Mouse (Mus musculus) forebrain, postnatal 0 days (tissue): ENCODE measurements around the gene Igsf23. TPM values are rescaled to one million over a fixed set of nuclear protein-coding genes. Genes with fewer than 3 reads are reported as not detected.

Source experiments
- ATAC-seq: fragments of 200-750 bp; cut with Nextera tagmentation; 2 replicates; pipeline ENCODE4 v1.8.0; 2017; ENCODE audit warnings: mild to moderate bottlenecking, moderate library complexity
- DNase-seq: peaks from one replicate; pipeline ENCODE4 v3.0.0-alpha.2; 2015
- H3K27ac ChIP-seq: fragments of 300-500 bp; sonication (generic); 2 replicates; pipeline ENCODE4 v1.5.1; 2014; ENCODE audit warnings: low read depth, mild to moderate bottlenecking, antibody characterized with exemption, low read length, moderate library complexity, mixed read lengths
- H3K27me3 ChIP-seq: fragments of 300-500 bp; sonication (generic); 2 replicates; pipeline ENCODE4 v1.6.1; 2014; ENCODE audit warnings: mild to moderate bottlenecking, low read length, mixed read lengths; ENCODE audit not compliant: insufficient read depth
- H3K36me3 ChIP-seq: fragments of 300-500 bp; sonication (generic); 2 replicates; pipeline ENCODE4 v1.6.1; 2014; ENCODE audit warnings: mild to moderate bottlenecking, moderate library complexity; ENCODE audit not compliant: insufficient read depth
- H3K4me1 ChIP-seq: fragments of 300-500 bp; sonication (generic); 2 replicates; pipeline ENCODE4 v1.6.1; 2014; ENCODE audit warnings: antibody characterized with exemption; ENCODE audit not compliant: insufficient read depth
- H3K4me2 ChIP-seq: fragments of 300-500 bp; sonication (generic); 2 replicates; pipeline ENCODE4 v1.6.1; 2014; ENCODE audit warnings: low read depth, mild to moderate bottlenecking, moderate library complexity
- H3K4me3 ChIP-seq: fragments of 300-500 bp; sonication (generic); 2 replicates; pipeline ENCODE4 v1.5.1; 2014; ENCODE audit warnings: low read depth, low read length, mixed read lengths
- H3K9ac ChIP-seq: fragments of 300-500 bp; sonication (generic); 2 replicates; pipeline ENCODE4 v1.6.1; 2014; ENCODE audit warnings: mild to moderate bottlenecking
- H3K9me3 ChIP-seq: fragments of 300-500 bp; sonication (generic); 2 replicates; pipeline ENCODE4 v1.6.1; 2016; ENCODE audit warnings: low read length
- CTCF ChIP-seq: sonication (generic); IDR thresholded peaks from 2 replicates; pipeline ENCODE4 v1.5.1; 2016; ENCODE audit warnings: antibody characterized with exemption, control low read depth, low read depth
- WGBS: fragments of 180-500 bp; shearing (Covaris S2); extraction: QIAGEN DNeasy Blood & Tissue Kit; methylation state at CpG from one replicate; pipeline ENCODE4 v1.1.7; 2014; 5-methylcytosine and 5-hydroxymethylcytosine counted together
- polyA plus RNA-seq: library from polyadenylated mRNA; unstranded; fragments of >200 nt; fragmentation: Nextera tagmentation; extraction: Ambion mirVana; gene quantifications from 2 replicates; pipeline ENCODE4 v1.2.1, GENCODE M21; 2015
- total RNA-seq: library from RNA; depleted of rRNA; stranded (reverse); fragments of >200 nt; gene quantifications from 2 replicates; pipeline ENCODE4 v1.2.3, GENCODE M21; 2014

Gene Igsf23
- total and polyA plus RNA-seq, 2 experiments from 2014 or later = not detected

DNA sequence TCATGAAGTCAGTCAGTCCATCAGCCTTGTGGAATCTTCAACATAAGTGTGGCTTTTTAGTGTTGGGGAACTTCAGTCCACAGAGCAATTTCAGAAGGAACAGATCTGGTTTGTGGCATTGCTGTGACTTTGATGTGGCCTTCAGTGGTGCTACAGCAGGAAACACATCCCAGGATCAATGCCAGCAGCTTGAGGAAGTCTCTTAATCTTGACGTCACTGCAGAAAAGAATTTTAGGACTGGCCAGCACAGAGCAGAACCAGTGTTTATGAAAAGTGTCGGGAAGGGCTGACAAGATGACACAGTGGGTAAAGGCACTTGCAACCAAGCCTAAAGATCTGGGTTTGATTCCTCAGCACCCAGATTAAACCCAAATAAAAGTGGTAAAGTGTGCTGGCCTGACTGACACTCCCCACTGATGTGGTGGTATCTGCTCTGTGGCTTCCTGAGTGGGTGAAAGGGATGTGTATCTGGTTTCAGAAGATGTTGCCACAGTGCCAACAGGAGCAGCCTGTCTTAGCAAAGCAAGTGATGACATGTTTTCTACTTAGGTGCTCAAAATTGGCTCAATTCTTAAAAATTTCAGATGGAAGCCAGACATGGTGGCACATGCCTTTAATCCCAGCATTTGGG lies 23.6 kb downstream of the Igsf23 start:
- Histone ChIP-seq H3K9me3 (no peaks in the 10 kb centered on the region), H3K9ac (no peak overlapping the region), H3K36me3 (no peaks in the 10 kb centered on the region), H3K27ac (no peak overlapping the region), H3K27me3 (no peaks in the 10 kb centered on the region), H3K4me2 (no peak overlapping the region), H3K4me1 (no peaks in the 10 kb centered on the region), H3K4me3 (no peak overlapping the region)
- no peak for TF ChIP-seq CTCF
- DNase-seq (no peak), ATAC-seq (no peak)
- WGBS = 81% methylated on average over 2 of the region's 2 CpGs

DNA sequence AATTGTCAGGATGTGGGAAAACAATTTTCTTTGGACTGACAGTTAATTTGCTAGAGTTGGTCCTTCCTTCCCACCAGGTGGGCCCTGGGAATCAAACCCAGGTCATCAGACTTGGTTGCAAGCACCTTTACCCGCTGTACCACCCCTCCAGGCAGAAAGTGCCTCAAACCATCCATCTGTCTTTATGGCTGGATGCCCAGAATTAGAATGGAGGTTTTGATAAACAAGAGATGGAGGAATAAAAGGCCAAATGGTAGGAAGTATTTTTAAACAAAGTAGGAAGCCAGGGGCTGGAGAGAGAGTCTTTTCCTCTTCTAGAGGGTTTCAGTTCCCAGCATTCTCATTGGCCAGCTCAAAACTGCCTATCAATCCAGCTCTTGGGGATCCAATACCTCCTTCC lies 25.2 kb downstream of the Igsf23 start:
- no peak for TF ChIP-seq CTCF
- no peak for DNase-seq
- WGBS = 39% methylated on average over 1 of the region's 1 CpGs
- no peaks in the 10 kb centered on the region for H3K27me3 ChIP-seq
- no peak overlapping the region for H3K9ac ChIP-seq
- H3K4me3 ChIP-seq = no peak overlapping the region
- H3K9me3 ChIP-seq = no peaks in the 10 kb centered on the region
- no peak overlapping the region for H3K4me2 ChIP-seq
- ATAC-seq = no peak
- H3K36me3 ChIP-seq = no peaks in the 10 kb centered on the region
- no peak overlapping the region for H3K27ac ChIP-seq
- no peaks in the 10 kb centered on the region for H3K4me1 ChIP-seq

DNA sequence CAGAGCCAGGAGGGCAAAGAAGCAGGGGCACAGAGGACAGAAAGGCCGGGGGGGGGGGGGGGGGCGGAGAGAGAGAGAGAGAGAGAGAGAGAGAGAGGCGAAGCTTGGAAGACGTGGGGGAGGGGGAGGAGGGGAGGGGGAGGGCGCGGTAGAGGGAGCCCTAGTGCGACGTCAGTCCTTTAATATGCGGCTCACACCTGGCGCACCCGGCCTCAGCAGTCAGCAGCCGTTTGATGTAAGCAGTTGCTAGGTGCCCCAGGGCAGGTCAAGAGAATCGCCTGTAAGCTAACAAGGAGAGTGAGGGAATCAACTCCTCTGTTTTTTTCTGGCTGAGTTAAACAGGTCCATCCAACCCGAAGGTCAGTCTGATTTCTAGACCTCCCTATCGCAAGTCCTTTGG lies 26.8 kb downstream of the Igsf23 start:
- ATAC-seq (no peak), DNase-seq (no peak)
- no peaks in the 10 kb centered on the region for H3K9me3 ChIP-seq
- H3K4me2 ChIP-seq = no peak overlapping the region
- H3K4me3 ChIP-seq = no peak overlapping the region
- no peaks in the 10 kb centered on the region for H3K36me3 ChIP-seq
- no peak overlapping the region for H3K9ac ChIP-seq
- H3K27ac ChIP-seq = no peak overlapping the region
- H3K27me3 ChIP-seq = no peaks in the 10 kb centered on the region
- WGBS = 9% methylated on average over 13 of the region's 15 CpGs
- no peak for TF ChIP-seq CTCF
- H3K4me1 ChIP-seq = no peaks in the 10 kb centered on the region

DNA sequence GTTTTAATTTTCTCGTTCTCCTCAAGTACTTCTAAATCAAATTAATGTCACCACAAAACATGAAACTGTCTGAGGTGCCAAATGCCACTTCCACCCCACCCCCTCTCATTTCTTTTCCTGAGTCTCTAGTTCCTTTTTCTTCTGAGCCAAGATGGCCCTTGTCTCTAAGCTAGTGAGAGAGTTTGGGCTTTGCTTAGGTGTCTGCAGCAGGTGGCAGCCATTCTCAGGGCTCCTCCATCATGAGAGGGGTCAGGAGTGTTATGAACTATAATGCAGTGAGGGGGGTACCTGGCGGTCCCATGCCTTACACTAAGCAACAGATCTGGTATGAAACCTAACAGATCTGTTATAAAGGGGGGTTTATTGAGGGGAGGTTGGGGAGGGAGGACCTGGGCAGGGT lies 27.2 kb downstream of the Igsf23 start:
- H3K27ac ChIP-seq = no peak overlapping the region
- H3K4me1 ChIP-seq = no peaks in the 10 kb centered on the region
- DNase-seq (no peak), ATAC-seq (no peak)
- no peak overlapping the region for H3K4me3 ChIP-seq
- WGBS = 35% methylated on average over 2 of the region's 2 CpGs
- peaks cover 2% of the 10 kb centered on the region; the same call in 1 of the 2 replicates for H3K36me3 ChIP-seq
- H3K9me3 ChIP-seq = no peaks in the 10 kb centered on the region
- H3K9ac ChIP-seq = no peak overlapping the region
- H3K4me2 ChIP-seq = no peak overlapping the region
- TF ChIP-seq CTCF = no peak
- no peaks in the 10 kb centered on the region for H3K27me3 ChIP-seq

DNA sequence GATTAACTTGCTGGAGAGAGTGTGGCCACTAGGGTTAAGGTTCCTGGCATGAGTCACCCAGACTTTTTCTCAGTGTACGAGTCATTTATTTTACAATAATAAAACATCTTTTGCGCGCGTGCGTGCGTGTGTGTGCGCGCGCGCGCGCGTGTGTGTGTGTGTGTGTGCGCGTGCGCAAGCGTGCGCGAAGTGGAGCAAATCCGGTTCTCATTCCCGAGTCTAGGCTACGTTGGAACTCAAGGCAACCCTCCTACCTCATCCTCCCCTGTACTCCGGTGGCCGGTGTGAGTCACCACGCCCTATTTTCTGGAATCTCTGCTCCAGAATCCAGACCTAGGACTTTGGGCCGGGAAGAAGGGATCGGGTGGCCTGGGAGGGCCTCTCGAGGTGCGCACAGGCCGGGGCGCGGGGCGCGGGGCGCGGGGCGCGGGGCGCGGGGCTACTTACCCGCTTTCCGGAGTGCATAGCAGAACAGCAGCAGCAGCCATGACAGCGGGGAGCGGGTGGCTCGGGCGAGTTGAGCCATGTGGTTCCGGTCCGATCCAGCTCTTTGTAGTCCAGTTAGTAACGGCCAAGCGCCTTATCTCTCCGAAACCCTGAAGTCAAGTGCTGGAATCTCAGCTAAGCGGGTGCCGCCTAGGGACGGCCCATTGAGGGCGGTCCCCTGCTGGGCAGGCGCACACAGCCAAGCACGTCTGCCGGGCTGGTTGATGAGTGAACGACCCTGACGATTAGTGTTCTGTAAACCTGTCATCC lies 29.9 kb downstream of the Igsf23 start, which contains the start of gene Pvr:
Pvr (minus strand) TSS at position 655 of the 756 bp plus-strand sequence.
- peak; percentile 45 for TF ChIP-seq CTCF
- H3K9ac ChIP-seq = peak within 1 kb of the TSS; percentile 88
- H3K36me3 ChIP-seq = peaks cover 6% of the 10 kb centered on the region; the same call in 1 of the 2 replicates
- peak within 1 kb of the TSS; percentile 94 for H3K27ac ChIP-seq
- no peaks in the 10 kb centered on the region for H3K9me3 ChIP-seq
- H3K4me2 ChIP-seq = peak within 1 kb of the TSS; percentile 65
- no peaks in the 10 kb centered on the region for H3K27me3 ChIP-seq
- H3K4me1 ChIP-seq = no peaks in the 10 kb centered on the region
- ATAC-seq = peak; percentile 91
- DNase-seq = peak; percentile 88
- H3K4me3 ChIP-seq = peak within 1 kb of the TSS; percentile 80
- 1% methylated on average over 57 of the region's 60 CpGs for WGBS

DNA sequence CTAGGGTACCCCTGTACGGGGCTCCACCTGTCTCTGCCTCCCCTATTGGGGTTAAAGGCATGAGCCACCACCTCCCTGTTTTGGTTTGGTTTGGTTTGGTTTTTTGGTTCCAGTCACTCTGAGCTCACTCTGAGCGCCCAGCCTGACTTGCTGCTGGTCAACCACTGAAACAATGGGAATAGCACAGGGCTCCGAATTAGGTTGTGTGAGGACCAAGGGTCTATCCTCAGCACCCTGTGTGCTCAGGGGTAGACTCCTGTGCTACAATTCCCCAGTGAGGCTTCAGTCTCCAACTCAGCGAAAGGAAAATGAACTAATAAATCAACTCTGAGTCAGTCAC lies 30.4 kb downstream of the Igsf23 start:
- Histone ChIP-seq H3K36me3 (peaks cover 6% of the 10 kb centered on the region; the same call in 1 of the 2 replicates), H3K4me3 (peak overlapping the region; percentile 80), H3K9ac (peak overlapping the region; percentile 88; the same call in 1 of the 2 replicates), H3K27me3 (no peaks in the 10 kb centered on the region), H3K4me1 (no peaks in the 10 kb centered on the region), H3K27ac (peak overlapping the region; percentile 94; the same call in 1 of the 2 replicates), H3K9me3 (no peaks in the 10 kb centered on the region), H3K4me2 (peak overlapping the region; percentile 65)
- DNase-seq (no peak), ATAC-seq (peak; percentile 14; the same call in 1 of the 2 replicates)
- 31% methylated on average over 4 of the region's 4 CpGs for WGBS
- no peak for TF ChIP-seq CTCF

DNA sequence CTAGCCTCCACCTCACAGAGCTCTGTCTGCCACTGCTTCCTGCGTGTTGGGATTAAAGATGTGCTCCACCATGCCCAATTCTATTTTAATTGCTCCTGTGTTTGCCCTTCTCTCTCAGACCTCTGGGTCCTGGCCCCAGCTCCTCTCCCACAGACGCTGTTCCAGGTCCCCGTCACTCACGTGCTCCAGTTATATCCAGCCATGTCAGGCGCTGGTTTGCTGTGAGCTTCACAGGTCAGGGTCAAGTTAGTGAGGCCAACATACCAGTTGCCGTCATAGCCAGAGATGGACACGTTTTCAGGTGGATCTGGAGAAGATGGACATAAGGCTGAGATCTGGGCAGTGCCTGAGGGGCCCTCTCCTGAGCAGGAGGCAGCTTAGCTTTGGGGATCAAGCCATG lies 36.0 kb downstream of the Igsf23 start:
- DNase-seq (no peak), ATAC-seq (no peak)
- Histone ChIP-seq H3K4me3 (no peak overlapping the region), H3K4me2 (no peak overlapping the region), H3K4me1 (no peaks in the 10 kb centered on the region), H3K9me3 (no peaks in the 10 kb centered on the region), H3K27me3 (no peaks in the 10 kb centered on the region), H3K27ac (no peak overlapping the region), H3K9ac (no peak overlapping the region), H3K36me3 (peaks cover 6% of the 10 kb centered on the region; the same call in 1 of the 2 replicates)
- 92% methylated on average over 7 of the region's 7 CpGs for WGBS
- no peak for TF ChIP-seq CTCF
